Mouse (Mus musculus) midbrain, postnatal 0 days (tissue): Measurements from ENCODE around the gene Ly6g6c. TPM values are rescaled to one million over a fixed set of nuclear protein-coding genes. Genes with fewer than 3 reads are reported as not detected.

Experiments used
- ATAC-seq: fragments of 200-750 bp; cut with Nextera tagmentation; 2 replicates; pipeline ENCODE4 v1.8.0; 2017; ENCODE audit warnings: moderate number of reproducible peaks, mild to moderate bottlenecking, moderate TSS enrichment, moderate library complexity; ENCODE audit not compliant: low FRiP score
- DNase-seq: peaks from one replicate; pipeline ENCODE4 v3.0.0-alpha.2; 2015; ENCODE audit warnings: low spot score
- H3K27ac ChIP-seq: fragments of 300-500 bp; sonication (generic); 2 replicates; pipeline ENCODE4 v1.5.1; 2014; ENCODE audit warnings: low read depth, mild to moderate bottlenecking, low read length, mixed read lengths
- H3K27me3 ChIP-seq: fragments of 300-500 bp; sonication (generic); 2 replicates; pipeline ENCODE4 v1.6.1; 2014; ENCODE audit warnings: low read length, control low read depth, mixed read lengths; ENCODE audit not compliant: insufficient read depth
- H3K36me3 ChIP-seq: fragments of 300-500 bp; sonication (generic); 2 replicates; pipeline ENCODE4 v1.6.1; 2014; ENCODE audit warnings: low read length, control low read depth, mixed read lengths; ENCODE audit not compliant: insufficient read depth
- H3K4me1 ChIP-seq: fragments of 300-500 bp; sonication (generic); 2 replicates; pipeline ENCODE4 v1.6.1; 2014; ENCODE audit warnings: mild to moderate bottlenecking, control low read depth, antibody characterized with exemption, low read length, mixed read lengths; ENCODE audit not compliant: insufficient read depth
- H3K4me2 ChIP-seq: fragments of 300-500 bp; sonication (generic); 2 replicates; pipeline ENCODE4 v1.6.1; 2014; ENCODE audit warnings: low read depth, mild to moderate bottlenecking, low read length, mixed read lengths; ENCODE audit not compliant: poor library complexity, severe bottlenecking
- H3K4me3 ChIP-seq: fragments of 300-500 bp; sonication (generic); 2 replicates; pipeline ENCODE4 v1.5.1; 2014; ENCODE audit warnings: low read depth, mild to moderate bottlenecking, low read length, moderate library complexity
- H3K9ac ChIP-seq: fragments of 300-500 bp; sonication (generic); replicated peaks from 2 replicates; pipeline ENCODE4 v1.6.1; 2014; ENCODE audit warnings: mild to moderate bottlenecking, low read length, moderate library complexity, mixed read lengths; ENCODE audit not compliant: poor library complexity, severe bottlenecking
- H3K9me3 ChIP-seq: fragments of 300-500 bp; sonication (generic); 2 replicates; pipeline ENCODE4 v1.6.1; 2016; ENCODE audit warnings: low read length, control low read depth
- CTCF ChIP-seq: IDR thresholded peaks from 2 replicates; pipeline ENCODE4 v1.5.1; 2016; ENCODE audit warnings: antibody characterized with exemption, mild to moderate bottlenecking
- WGBS: fragments of 180-500 bp; shearing (Covaris S2); extraction: QIAGEN DNeasy Blood & Tissue Kit; methylation state at CpG from one replicate; pipeline ENCODE4 v1.1.7; 2014; 5-methylcytosine and 5-hydroxymethylcytosine counted together
- polyA plus RNA-seq: library from polyadenylated mRNA; unstranded; fragments of >200 nt; fragmentation: Nextera tagmentation; extraction: Ambion mirVana; gene quantifications from 2 replicates; pipeline ENCODE4 v1.2.1, GENCODE M21; 2015
- total RNA-seq: library from RNA; depleted of rRNA; stranded (reverse); fragments of >200 nt; gene quantifications from 2 replicates; pipeline ENCODE4 v1.2.3, GENCODE M21; 2014; rRNA removed

Gene Ly6g6c
- total and polyA plus RNA-seq, 2 experiments from 2014 or later = 2.4 TPM; not detected in 1

DNA sequence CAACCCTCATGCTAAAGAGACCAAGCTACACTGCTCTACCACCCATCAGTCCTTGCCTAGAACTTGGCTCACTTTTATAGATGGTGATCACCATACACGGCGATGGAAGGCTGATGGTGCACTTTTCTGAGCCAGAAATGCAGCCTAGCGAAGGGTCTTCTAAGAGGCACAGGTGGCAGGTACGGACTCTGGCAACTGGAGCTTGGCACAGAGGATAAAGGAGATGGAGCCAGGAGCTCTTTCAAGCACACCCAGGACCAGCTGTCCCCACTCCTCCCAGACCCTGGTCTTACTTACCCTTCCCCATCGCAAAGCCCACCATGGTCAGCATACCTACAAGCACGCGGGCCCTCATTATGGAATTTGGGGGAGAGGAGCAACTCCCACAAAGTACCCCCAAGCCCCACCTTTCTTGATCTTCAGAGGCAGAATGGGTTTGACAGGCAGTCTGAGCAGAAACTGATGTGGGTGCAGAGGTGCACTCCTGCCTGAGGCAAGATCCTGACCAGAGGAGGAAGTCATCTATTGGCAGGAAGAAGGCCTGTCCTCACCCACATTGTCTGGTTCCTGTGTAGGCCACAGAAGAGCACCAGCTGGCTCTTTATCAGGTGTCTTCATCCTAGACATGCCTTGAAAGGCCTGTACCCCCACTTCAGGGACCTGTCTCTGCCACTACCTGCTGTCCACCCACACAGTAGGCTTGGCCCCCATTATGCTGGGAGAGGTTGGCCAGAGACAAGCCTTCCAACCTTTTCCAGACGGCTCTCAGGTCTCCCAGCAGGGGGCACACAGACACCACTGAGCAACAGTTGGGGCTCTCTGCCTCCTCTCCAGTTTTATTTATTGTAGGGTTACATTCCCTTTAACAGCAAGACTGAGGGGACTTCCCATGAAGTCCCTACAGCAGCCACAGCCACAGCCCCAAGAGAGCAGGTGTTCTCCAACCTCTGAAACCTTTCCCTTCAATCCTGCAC is 50.1 kb downstream of the Ly6g6c start, which contains the start of gene Ly6g5b:
Gene Ly6g5b (minus strand): TSS at position 383 of the 974 bp plus-strand sequence.
- no peaks in the 10 kb centered on the region for H3K9me3 ChIP-seq
- no peak within 1 kb of the TSS for H3K4me2 ChIP-seq
- WGBS = 87% methylated on average over 8 of the region's 8 CpGs
- DNase-seq (no peak), ATAC-seq (no peak)
- no peaks in the 10 kb centered on the region for H3K27me3 ChIP-seq
- no peak within 1 kb of the TSS for H3K4me3 ChIP-seq
- no peak within 1 kb of the TSS for H3K9ac ChIP-seq
- peak; percentile 47; the same call in 1 of the 2 replicates for TF ChIP-seq CTCF
- no peaks in the 10 kb centered on the region for H3K4me1 ChIP-seq
- H3K27ac ChIP-seq = no peak within 1 kb of the TSS
- peaks cover 40% of the 10 kb centered on the region for H3K36me3 ChIP-seq

Other genes with a start within 250 kb of the Ly6g6c start
Only the 30 nearest of the 45 such genes appear.
- 43.3 and 96.3 TPM in 2 replicates for gene Neu1, start 134.1 kb upstream of the Ly6g6c start, total RNA-seq
- 42.7 and 47.3 TPM in 2 replicates for gene Neu1, start 134.1 kb upstream of the Ly6g6c start, polyA plus RNA-seq
- 16.8 and 18.2 TPM in 2 replicates for gene Hspa1b, start 106.2 kb upstream of the Ly6g6c start, total RNA-seq
- 0.47 and 0.79 TPM in 2 replicates for gene Hspa1b, start 106.2 kb upstream of the Ly6g6c start, polyA plus RNA-seq
- gene Gm20481, start 95.5 kb upstream of the Ly6g6c start, total RNA-seq = not detected in 2 replicates
- gene Gm20481, start 95.5 kb upstream of the Ly6g6c start, polyA plus RNA-seq = not detected in 2 replicates
- gene Hspa1a, start 93.2 kb upstream of the Ly6g6c start, total RNA-seq = 34.9 TPM in 2 replicates
- 18.2 and 19.8 TPM in 2 replicates for gene Hspa1a, start 93.2 kb upstream of the Ly6g6c start, polyA plus RNA-seq
- gene Hspa1l, start 92.7 kb upstream of the Ly6g6c start, total RNA-seq = 1.4 and 1.6 TPM in 2 replicates
- gene Hspa1l, start 92.7 kb upstream of the Ly6g6c start, polyA plus RNA-seq = 0.73 and 0.81 TPM in 2 replicates
- 17.6 and 35.3 TPM in 2 replicates for gene Lsm2, start 83.5 kb upstream of the Ly6g6c start, total RNA-seq
- 93.0 and 94.9 TPM in 2 replicates for gene Lsm2, start 83.5 kb upstream of the Ly6g6c start, polyA plus RNA-seq
- gene Vars, start 64.4 kb upstream of the Ly6g6c start, total RNA-seq = 89.0 and 97.8 TPM in 2 replicates
- 39.7 and 40.9 TPM in 2 replicates for gene Vars, start 64.4 kb upstream of the Ly6g6c start, polyA plus RNA-seq
- gene Vwa7, start 48.8 kb upstream of the Ly6g6c start, total RNA-seq = 0.19 and 0.44 TPM in 2 replicates
- gene Vwa7, start 48.8 kb upstream of the Ly6g6c start, polyA plus RNA-seq = 0.06 and 0.14 TPM in 2 replicates
- 0.38 TPM in 1 of 2 replicates, not detected in the other for gene Sapcd1, start 37.4 kb upstream of the Ly6g6c start, total RNA-seq
- gene Sapcd1, start 37.4 kb upstream of the Ly6g6c start, polyA plus RNA-seq = 1.5 and 1.6 TPM in 2 replicates
- gene Msh5, start 18.6 kb upstream of the Ly6g6c start, total RNA-seq = 1.7 and 3.8 TPM in 2 replicates
- gene Msh5, start 18.6 kb upstream of the Ly6g6c start, polyA plus RNA-seq = 1.3 and 1.4 TPM in 2 replicates
- 28.0 and 33.4 TPM in 2 replicates for gene Clic1, start 15.4 kb upstream of the Ly6g6c start, total RNA-seq
- gene Clic1, start 15.4 kb upstream of the Ly6g6c start, polyA plus RNA-seq = 40.0 and 41.9 TPM in 2 replicates
- gene Ddah2, start 6.4 kb upstream of the Ly6g6c start, total RNA-seq = 159 and 204 TPM in 2 replicates
- gene Ddah2, start 6.4 kb upstream of the Ly6g6c start, polyA plus RNA-seq = 210 and 213 TPM in 2 replicates
- gene Mpig6b, start 796 bp downstream of the Ly6g6c start, total RNA-seq = not detected in 2 replicates
- gene Mpig6b, start 796 bp downstream of the Ly6g6c start, polyA plus RNA-seq = not detected in 2 replicates
- gene Ly6g6e, start 11.5 kb downstream of the Ly6g6c start, total RNA-seq = not detected in 2 replicates
- gene Ly6g6e, start 11.5 kb downstream of the Ly6g6c start, polyA plus RNA-seq = 0.31 TPM in 1 of 2 replicates, not detected in the other
- gene Ly6g6d, start 12.7 kb downstream of the Ly6g6c start, total RNA-seq = 1.4 TPM in 1 of 2 replicates, not detected in the other
- gene Ly6g6d, start 12.7 kb downstream of the Ly6g6c start, polyA plus RNA-seq = 0.98 and 1.1 TPM in 2 replicates
- gene Ly6g6f, start 20.2 kb downstream of the Ly6g6c start, total RNA-seq = not detected in 2 replicates
- gene Ly6g6f, start 20.2 kb downstream of the Ly6g6c start, polyA plus RNA-seq = not detected in 2 replicates
- 98.9 and 151 TPM in 2 replicates for gene Abhd16a, start 23.9 kb downstream of the Ly6g6c start, total RNA-seq
- 122 and 128 TPM in 2 replicates for gene Abhd16a, start 23.9 kb downstream of the Ly6g6c start, polyA plus RNA-seq
- gene Ly6g5c, start 42.9 kb downstream of the Ly6g6c start, total RNA-seq = not detected in 2 replicates
- gene Ly6g5c, start 42.9 kb downstream of the Ly6g6c start, polyA plus RNA-seq = not detected in 2 replicates
- gene Ly6g5b, start 50.0 kb downstream of the Ly6g6c start, total RNA-seq = 0.99 and 3.7 TPM in 2 replicates
- gene Ly6g5b, start 50.0 kb downstream of the Ly6g6c start, polyA plus RNA-seq = 1.3 and 1.8 TPM in 2 replicates
- gene Gpank1, start 56.1 kb downstream of the Ly6g6c start, total RNA-seq = 11.7 and 17.0 TPM in 2 replicates
- 20.2 and 21.0 TPM in 2 replicates for gene Gpank1, start 56.1 kb downstream of the Ly6g6c start, polyA plus RNA-seq
- gene Csnk2b, start 56.7 kb downstream of the Ly6g6c start, total RNA-seq = 245 and 287 TPM in 2 replicates
- 325 and 332 TPM in 2 replicates for gene Csnk2b, start 56.7 kb downstream of the Ly6g6c start, polyA plus RNA-seq
- 10.7 and 28.0 TPM in 2 replicates for gene D17H6S53E, start 61.0 kb downstream of the Ly6g6c start, total RNA-seq
- gene D17H6S53E, start 61.0 kb downstream of the Ly6g6c start, polyA plus RNA-seq = 9.6 and 10.3 TPM in 2 replicates
- 0.44 TPM in 1 of 2 replicates, not detected in the other for gene Apom, start 66.7 kb downstream of the Ly6g6c start, total RNA-seq
- 0.22 TPM in 1 of 2 replicates, not detected in the other for gene Apom, start 66.7 kb downstream of the Ly6g6c start, polyA plus RNA-seq
- 330 and 339 TPM in 2 replicates for gene Bag6, start 69.8 kb downstream of the Ly6g6c start, total RNA-seq
- 62.3 and 68.9 TPM in 2 replicates for gene Bag6, start 69.8 kb downstream of the Ly6g6c start, polyA plus RNA-seq
- 193 and 230 TPM in 2 replicates for gene Prrc2a, start 99.5 kb downstream of the Ly6g6c start, total RNA-seq
- 85.7 and 88.0 TPM in 2 replicates for gene Prrc2a, start 99.5 kb downstream of the Ly6g6c start, polyA plus RNA-seq
- 1.8 and 4.1 TPM in 2 replicates for gene Aif1, start 110.7 kb downstream of the Ly6g6c start, total RNA-seq
- gene Aif1, start 110.7 kb downstream of the Ly6g6c start, polyA plus RNA-seq = 9.2 and 9.5 TPM in 2 replicates
- gene Lst1, start 123.1 kb downstream of the Ly6g6c start, total RNA-seq = 5.9 and 26.7 TPM in 2 replicates
- 7.8 and 12.0 TPM in 2 replicates for gene Lst1, start 123.1 kb downstream of the Ly6g6c start, polyA plus RNA-seq
- gene Ltb, start 129.1 kb downstream of the Ly6g6c start, total RNA-seq = 1.4 and 2.1 TPM in 2 replicates
- gene Ltb, start 129.1 kb downstream of the Ly6g6c start, polyA plus RNA-seq = 1.0 and 1.6 TPM in 2 replicates
- not detected in 2 replicates for gene Tnf, start 136.6 kb downstream of the Ly6g6c start, total RNA-seq
- 0.09 TPM in 1 of 2 replicates, not detected in the other for gene Tnf, start 136.6 kb downstream of the Ly6g6c start, polyA plus RNA-seq
- 0.49 and 1.2 TPM in 2 replicates for gene Lta, start 140.0 kb downstream of the Ly6g6c start, total RNA-seq
- gene Lta, start 140.0 kb downstream of the Ly6g6c start, polyA plus RNA-seq = 0.98 and 1.2 TPM in 2 replicates